Mouse (Mus musculus): Measurements from ENCODE around the gene Cd22. TPM values are rescaled to one million over a fixed set of nuclear protein-coding genes. Genes with fewer than 3 reads are reported as not detected.

Cd22 gene
- polyA plus RNA-seq, 1 experiment from 2014 or later: not detected

DNA sequence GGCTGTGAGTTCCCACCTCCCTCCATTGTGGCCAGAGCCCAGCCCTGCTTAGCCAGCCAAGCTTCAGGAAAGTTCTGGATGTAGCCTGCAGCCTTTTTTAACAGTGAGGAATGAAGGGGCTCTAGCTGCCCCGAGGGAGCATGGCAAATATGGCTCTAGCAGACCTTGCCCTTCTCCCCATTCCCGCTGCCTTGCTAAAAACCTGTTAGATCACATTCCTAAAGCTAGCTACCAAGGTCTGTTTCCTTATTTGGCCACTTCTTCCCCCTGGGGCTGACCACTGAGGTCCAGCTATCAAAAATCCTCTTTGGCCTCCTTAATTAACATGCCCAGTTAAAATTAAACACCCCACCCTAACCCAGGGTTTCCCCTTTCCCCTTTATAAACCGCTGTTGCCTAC is 12.4 kb upstream of the Cd22 start:
- Histone ChIP-seq H3K36me3 (no peaks in the 10 kb centered on the region), H3K9me3 (replicated peaks) (no peaks in the 10 kb centered on the region), H3K4me1 (no peaks in the 10 kb centered on the region), H3K4me2 (replicated peaks) (no peak overlapping the region), H3K27ac (no peak overlapping the region), H3K9ac (no peak overlapping the region), H3K27me3 (no peaks in the 10 kb centered on the region), H3K4me3 (no peak overlapping the region)
- 51% methylated on average over 3 of the region's 3 CpGs for WGBS
- no peak for ATAC-seq (ENCODE audit: low FRiP score)

DNA sequence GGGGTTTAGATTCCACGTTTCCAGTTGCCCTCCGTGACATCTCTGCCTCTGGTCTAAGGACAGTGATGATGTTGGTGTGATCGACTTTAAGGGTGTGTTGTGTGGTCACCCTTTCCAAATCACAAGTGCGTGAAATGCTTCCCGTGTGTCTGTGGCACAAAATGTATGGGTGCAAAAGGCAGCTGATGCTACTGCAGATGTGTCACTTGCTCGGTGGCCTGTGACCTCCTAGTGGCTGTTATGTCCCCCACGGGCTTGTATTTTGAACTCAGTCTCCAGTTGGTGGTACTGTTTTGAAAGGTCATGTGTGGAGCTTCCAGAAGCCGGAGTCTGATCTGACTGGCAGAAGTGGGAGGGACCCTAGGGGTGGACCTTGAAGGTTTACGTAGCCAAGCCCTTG is 11.6 kb upstream of the Cd22 start:
- Histone ChIP-seq H3K27ac (no peak overlapping the region), H3K4me1 (no peaks in the 10 kb centered on the region), H3K4me3 (no peak overlapping the region), H3K9ac (no peak overlapping the region), H3K4me2 (replicated peaks) (no peak overlapping the region), H3K27me3 (no peaks in the 10 kb centered on the region), H3K9me3 (replicated peaks) (no peaks in the 10 kb centered on the region), H3K36me3 (no peaks in the 10 kb centered on the region)
- ATAC-seq (ENCODE audit: low FRiP score): no peak
- 87% methylated on average over 9 of the region's 9 CpGs for WGBS

DNA sequence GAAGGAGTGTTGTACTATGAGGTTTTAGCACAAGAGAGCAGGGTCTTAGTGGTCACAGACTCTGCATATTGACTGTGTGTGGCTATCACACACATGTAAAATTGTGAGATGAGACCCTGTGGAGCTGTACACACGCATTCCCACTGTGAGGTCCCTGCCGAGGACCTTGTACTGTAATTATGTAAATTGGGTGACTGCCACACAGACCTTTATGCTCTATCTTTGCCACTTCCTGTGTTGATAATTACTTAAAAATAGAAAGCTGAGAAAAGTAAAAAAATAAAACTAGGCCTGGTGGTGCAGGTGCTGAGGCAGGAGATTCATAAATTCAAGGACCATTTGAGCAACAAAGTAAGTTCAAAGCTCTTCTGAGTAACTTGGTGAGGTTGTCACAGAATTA is 10.5 kb upstream of the Cd22 start:
- Histone ChIP-seq H3K9me3 (replicated peaks) (no peaks in the 10 kb centered on the region), H3K9ac (no peak overlapping the region), H3K27me3 (no peaks in the 10 kb centered on the region), H3K4me1 (no peaks in the 10 kb centered on the region), H3K36me3 (no peaks in the 10 kb centered on the region), H3K4me3 (no peak overlapping the region), H3K4me2 (replicated peaks) (no peak overlapping the region), H3K27ac (no peak overlapping the region)
- no peak for ATAC-seq (ENCODE audit: low FRiP score)
- WGBS: 71% methylated on average over 2 of the region's 2 CpGs

DNA sequence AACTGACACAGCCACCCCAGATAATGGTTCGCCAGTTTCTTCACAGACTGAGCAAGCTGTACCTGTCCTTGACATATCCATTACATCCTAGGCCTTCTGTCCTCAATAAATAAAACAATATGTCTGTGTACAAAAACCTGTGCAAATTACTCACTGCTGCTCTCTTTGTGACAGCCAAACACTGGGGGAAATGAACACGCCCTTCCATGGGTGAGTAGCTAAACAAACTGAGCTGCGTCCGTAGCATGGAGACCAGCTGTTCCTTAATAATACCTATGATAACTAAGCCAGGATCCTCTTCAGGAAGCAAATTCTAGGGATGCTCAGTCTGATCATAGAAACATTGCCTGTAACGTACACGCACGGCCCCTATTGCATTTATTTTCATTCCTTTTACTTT is 8.6 kb upstream of the Cd22 start:
- Histone ChIP-seq H3K27me3 (no peaks in the 10 kb centered on the region), H3K9ac (no peak overlapping the region), H3K9me3 (replicated peaks) (no peaks in the 10 kb centered on the region), H3K27ac (no peak overlapping the region), H3K4me3 (no peak overlapping the region), H3K4me1 (no peaks in the 10 kb centered on the region), H3K4me2 (replicated peaks) (no peak overlapping the region), H3K36me3 (no peaks in the 10 kb centered on the region)
- 79% methylated on average over 7 of the region's 7 CpGs for WGBS
- ATAC-seq (ENCODE audit: low FRiP score): no peak

DNA sequence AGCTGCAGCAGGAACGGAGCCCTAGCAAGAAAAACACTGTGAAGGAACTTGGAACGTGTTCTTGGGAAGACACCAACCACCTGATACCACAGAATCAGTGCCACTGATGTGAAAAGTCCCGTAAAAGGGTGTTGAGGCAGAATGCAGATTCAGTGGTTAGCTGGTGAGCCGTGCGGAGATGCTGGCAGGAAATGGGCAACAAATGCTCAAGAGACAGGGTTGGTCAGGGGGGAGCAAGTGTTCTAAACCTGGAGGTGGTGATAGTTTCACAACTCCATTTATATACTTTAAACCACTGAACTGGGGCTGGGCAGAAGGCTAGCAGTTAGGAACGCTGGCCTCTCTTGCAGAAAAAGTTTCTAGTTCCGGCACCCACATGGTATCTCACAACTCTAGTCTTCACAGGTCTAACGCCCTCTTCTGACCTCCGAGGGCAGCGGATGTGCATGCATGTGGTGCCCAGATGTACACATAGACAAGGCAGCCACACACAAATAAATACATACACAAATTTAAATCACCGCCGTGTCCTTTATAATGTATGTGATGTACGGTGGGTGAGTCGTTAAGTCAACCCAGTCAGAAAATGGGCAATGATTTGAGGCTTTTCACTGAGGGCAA is 7.5 kb upstream of the Cd22 start:
- WGBS: 83% methylated on average over 14 of the region's 14 CpGs
- H3K36me3 ChIP-seq: no peaks in the 10 kb centered on the region
- no peak overlapping the region for H3K27ac ChIP-seq
- no peak overlapping the region for H3K4me2 ChIP-seq (replicated peaks)
- H3K27me3 ChIP-seq: no peaks in the 10 kb centered on the region
- no peak for ATAC-seq (ENCODE audit: low FRiP score)
- no peaks in the 10 kb centered on the region for H3K4me1 ChIP-seq
- H3K9ac ChIP-seq: no peak overlapping the region
- no peak overlapping the region for H3K4me3 ChIP-seq
- no peaks in the 10 kb centered on the region for H3K9me3 ChIP-seq (replicated peaks)

DNA sequence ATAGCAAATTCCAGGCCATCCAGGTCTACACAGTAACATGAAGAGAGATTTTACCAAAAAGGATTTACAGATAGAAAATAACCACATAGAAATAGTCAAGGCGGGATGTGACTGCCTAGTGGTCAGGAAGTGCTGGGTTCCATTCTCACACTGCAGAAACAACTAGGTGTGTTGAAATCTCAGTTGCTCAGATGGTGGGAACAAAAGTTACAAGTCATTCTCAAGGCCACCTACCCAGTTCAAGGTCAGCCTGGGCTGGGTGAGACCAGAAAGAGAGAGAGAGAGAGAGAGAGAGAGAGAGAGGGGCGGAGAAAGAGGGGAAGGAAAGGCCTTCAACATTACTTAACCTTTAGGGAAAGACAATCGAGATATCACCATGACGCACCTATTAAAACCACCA is 6.7 kb upstream of the Cd22 start:
- Histone ChIP-seq H3K4me2 (replicated peaks) (no peak overlapping the region), H3K9ac (no peak overlapping the region), H3K9me3 (replicated peaks) (no peaks in the 10 kb centered on the region), H3K27ac (no peak overlapping the region), H3K4me1 (no peaks in the 10 kb centered on the region), H3K27me3 (no peaks in the 10 kb centered on the region), H3K36me3 (no peaks in the 10 kb centered on the region), H3K4me3 (no peak overlapping the region)
- ATAC-seq (ENCODE audit: low FRiP score): no peak
- WGBS: 80% methylated on average over 4 of the region's 4 CpGs

DNA sequence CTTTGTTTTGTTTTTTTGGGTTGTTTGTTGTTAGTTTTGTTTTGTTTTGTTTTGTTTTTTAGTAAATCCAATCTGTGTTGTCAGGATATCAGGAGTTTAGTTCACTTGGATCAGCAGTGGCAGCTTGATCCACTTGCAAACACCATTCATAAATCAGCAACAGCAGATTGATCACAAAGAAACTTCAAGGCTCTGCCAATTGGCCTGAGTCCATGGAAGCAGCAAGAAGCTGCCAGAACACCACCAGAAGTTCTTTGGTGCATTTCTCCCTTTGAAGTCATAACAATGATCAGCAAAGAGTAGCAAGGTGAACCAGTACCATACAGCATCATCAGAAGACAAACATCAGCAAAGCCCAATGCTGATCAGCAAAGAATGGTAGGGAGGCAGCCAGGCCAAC is 3.9 kb upstream of the Cd22 start:
- ATAC-seq (ENCODE audit: low FRiP score): no peak
- no peaks in the 10 kb centered on the region for H3K4me1 ChIP-seq
- H3K9me3 ChIP-seq (replicated peaks): no peaks in the 10 kb centered on the region
- H3K4me3 ChIP-seq: no peak overlapping the region
- H3K9ac ChIP-seq: no peak overlapping the region
- H3K4me2 ChIP-seq (replicated peaks): no peak overlapping the region
- H3K27ac ChIP-seq: no peak overlapping the region
- H3K36me3 ChIP-seq: no peaks in the 10 kb centered on the region
- no peaks in the 10 kb centered on the region for H3K27me3 ChIP-seq

DNA sequence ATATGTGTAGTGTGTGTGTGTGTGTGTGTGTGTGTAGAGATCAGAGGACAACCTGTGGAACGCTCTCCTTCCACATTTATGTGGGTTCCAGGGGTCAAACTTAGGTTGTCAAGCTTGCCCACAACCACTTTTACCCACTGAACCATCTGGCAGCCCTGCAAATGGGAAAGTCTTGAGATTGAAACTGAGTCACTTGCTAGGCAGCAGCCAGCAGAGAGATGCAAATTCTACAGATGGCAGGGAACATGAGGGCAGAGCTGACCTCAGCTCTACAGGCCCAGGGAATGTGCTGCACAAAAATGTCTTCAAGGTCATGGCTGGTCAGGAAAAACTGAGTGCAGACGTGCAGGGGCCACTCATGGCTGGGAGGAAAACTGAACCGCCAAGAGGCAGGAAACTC is 1.2 kb upstream of the Cd22 start:
- H3K4me2 ChIP-seq (replicated peaks): no peak overlapping the region
- WGBS: 82% methylated on average over 3 of the region's 3 CpGs
- no peak for ATAC-seq (ENCODE audit: low FRiP score)
- no peaks in the 10 kb centered on the region for H3K4me1 ChIP-seq
- no peak overlapping the region for H3K27ac ChIP-seq
- H3K4me3 ChIP-seq: no peak overlapping the region
- no peaks in the 10 kb centered on the region for H3K9me3 ChIP-seq (replicated peaks)
- no peaks in the 10 kb centered on the region for H3K36me3 ChIP-seq
- no peak overlapping the region for H3K9ac ChIP-seq
- H3K27me3 ChIP-seq: no peaks in the 10 kb centered on the region

DNA sequence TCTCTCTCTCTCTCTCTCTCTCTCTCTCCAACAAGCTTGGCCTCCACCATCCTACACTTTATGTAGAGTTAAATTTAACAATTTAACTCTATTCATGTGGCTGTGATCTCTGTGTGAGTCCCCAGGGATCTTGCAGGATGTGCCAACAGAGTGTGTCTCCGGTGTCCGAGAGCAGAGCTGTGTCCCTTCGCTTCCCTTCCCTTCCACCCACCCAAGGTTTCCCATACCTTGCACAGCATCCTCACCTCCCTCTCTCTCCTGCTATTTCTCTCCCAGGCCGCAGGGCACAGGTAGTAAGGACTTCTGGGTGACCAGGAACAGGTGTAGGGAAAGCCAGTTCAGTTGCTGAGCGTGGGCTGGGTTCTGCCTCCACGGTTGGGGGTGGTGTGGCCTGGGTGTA is 1.2 kb downstream of the Cd22 start:
- H3K9ac ChIP-seq: no peak overlapping the region
- no peaks in the 10 kb centered on the region for H3K36me3 ChIP-seq
- H3K4me2 ChIP-seq (replicated peaks): no peak overlapping the region
- ATAC-seq (ENCODE audit: low FRiP score): no peak
- WGBS: 81% methylated on average over 6 of the region's 6 CpGs
- no peak overlapping the region for H3K4me3 ChIP-seq
- no peaks in the 10 kb centered on the region for H3K4me1 ChIP-seq
- H3K9me3 ChIP-seq (replicated peaks): no peaks in the 10 kb centered on the region
- no peaks in the 10 kb centered on the region for H3K27me3 ChIP-seq
- no peak overlapping the region for H3K27ac ChIP-seq

DNA sequence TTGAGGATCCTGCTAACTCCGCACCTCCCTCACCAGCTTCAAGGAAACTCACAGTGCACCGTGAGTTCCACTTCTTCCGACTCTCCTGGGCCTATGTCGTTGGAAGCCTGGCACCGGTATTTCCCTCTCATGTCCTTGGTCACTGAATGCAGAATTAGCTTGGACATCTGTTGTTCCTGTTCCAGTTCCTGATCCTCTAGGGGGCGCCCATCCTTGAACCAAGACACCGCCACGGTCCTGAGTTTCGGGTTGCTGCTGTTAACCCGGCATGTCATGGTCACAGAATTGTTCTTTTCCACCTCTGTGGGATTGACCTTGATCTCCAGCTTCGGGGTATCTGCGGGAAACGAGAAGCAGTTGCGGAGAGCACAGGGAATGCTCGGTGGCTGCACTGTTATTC is 7.1 kb downstream of the Cd22 start:
- ATAC-seq (ENCODE audit: low FRiP score): 0 out of 2 replicates have a peak, but pooled peaks have one; percentile 11
- WGBS: 25% methylated on average over 15 of the region's 15 CpGs
- Histone ChIP-seq H3K4me2 (replicated peaks) (peak overlapping the region; percentile 29; the same call in 1 of the 2 replicates), H3K9ac (no peak overlapping the region), H3K9me3 (replicated peaks) (no peaks in the 10 kb centered on the region; the same call in 1 of the 2 replicates), H3K36me3 (no peaks in the 10 kb centered on the region), H3K27ac (no peak overlapping the region), H3K4me1 (no peaks in the 10 kb centered on the region), H3K27me3 (0 out of 2 replicates have a peak, but pooled peaks cover 8% of the 10 kb centered on the region), H3K4me3 (no peak overlapping the region)

DNA sequence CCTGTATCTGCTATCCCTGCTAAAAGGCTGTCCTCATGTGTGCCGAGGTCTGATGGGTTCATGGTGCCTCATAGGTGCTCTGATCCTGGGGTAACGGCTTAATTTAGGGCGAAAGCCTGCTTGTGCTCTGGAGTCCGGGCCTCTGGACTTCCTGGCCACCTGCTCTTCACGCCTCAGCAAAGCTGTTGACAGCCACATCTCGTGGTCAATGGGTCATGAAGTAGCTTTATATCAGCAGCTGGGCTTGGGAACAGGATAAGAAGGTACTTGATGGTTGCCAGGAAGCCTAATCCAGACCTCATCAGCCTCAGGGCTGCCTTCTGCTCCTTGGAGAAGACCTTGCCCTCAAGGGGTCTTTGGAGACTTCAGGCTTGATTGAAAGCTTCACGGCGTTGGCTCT is 16.8 kb downstream of the Cd22 start:
- H3K27ac ChIP-seq: no peak overlapping the region
- ATAC-seq (ENCODE audit: low FRiP score): no peak
- WGBS: 68% methylated on average over 8 of the region's 8 CpGs

DNA sequence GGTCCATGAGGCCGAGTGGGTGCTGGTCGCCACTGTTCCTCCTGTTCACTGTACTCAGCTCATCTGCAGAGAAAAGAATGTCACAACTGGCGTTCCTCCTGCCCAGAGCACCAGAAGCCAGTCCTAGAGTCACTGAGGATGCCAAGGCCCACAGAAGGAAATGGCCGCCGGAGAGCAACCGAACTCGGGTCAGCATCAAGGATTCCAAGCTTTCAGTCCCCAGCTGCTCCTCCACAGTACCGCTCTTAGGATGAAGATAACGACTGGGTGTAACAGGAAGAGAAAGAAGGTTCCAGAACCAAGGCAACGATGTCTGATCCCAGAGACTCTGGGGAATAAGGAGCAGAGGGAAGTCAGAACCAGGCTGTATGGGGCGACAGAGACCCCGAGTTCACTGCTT is 18.7 kb downstream of the Cd22 start, which contains the start of gene Ffar1:
Gene Ffar1, minus strand, starts transcription at position 101 of the 400 bp plus-strand sequence.
- Histone ChIP-seq H3K4me2 (replicated peaks) (no peak within 1 kb of the TSS), H3K27ac (no peak within 1 kb of the TSS), H3K27me3 (no peaks in the 10 kb centered on the region), H3K4me1 (no peaks in the 10 kb centered on the region), H3K9ac (no peak within 1 kb of the TSS), H3K4me3 (no peak within 1 kb of the TSS), H3K36me3 (no peaks in the 10 kb centered on the region), H3K9me3 (replicated peaks) (no peaks in the 10 kb centered on the region)
- no peak for ATAC-seq (ENCODE audit: low FRiP score)
- 86% methylated on average over 12 of the region's 12 CpGs for WGBS

More for the DNA sequence above, 16.8 kb downstream of the Cd22 start:
- H3K9me3 ChIP-seq (replicated peaks): no peaks in the 10 kb centered on the region
- no peaks in the 10 kb centered on the region for H3K27me3 ChIP-seq
- no peak overlapping the region for H3K4me3 ChIP-seq
- H3K4me1 ChIP-seq: no peaks in the 10 kb centered on the region
- H3K4me2 ChIP-seq (replicated peaks): no peak overlapping the region
- no peak overlapping the region for H3K9ac ChIP-seq
- H3K36me3 ChIP-seq: no peaks in the 10 kb centered on the region

DNA sequence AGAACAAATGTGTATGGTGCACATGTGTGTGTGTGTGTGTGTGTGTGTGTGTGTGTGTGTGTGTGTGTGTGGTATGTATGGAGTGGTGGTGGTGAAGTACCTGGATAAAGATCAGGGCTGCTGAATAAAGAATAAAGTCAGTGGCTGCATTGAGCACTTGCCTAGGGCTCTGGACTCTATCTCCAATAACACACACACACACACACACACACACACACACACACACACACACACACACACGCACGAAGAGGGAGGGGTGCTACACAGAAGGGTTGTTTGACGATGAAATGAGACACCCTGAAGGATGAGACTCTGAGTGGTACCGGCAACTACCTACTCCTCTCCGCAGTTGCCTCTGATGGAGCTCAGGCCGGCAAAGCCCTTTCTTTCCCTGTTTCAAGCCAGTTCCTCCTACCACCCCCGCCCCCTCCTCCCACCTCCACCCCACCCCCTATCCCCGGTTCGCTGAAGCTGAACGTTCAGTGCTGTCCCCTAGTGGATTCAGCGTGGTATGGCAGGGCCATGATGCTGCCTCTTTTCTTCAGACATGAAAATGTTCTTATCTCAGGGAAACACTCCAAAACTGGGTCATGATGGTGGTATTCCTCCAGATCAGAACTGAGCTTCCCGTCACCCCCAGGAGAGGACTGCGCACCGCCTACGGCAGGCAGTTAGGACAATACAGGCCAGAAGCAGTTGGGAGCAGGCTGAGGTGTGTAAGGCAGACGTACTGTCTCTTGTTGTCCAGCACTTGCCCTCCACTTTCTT is 20.3 kb downstream of the Cd22 start:
- H3K27ac ChIP-seq: no peak overlapping the region
- H3K4me2 ChIP-seq (replicated peaks): peak overlapping the region; percentile 46
- no peaks in the 10 kb centered on the region for H3K36me3 ChIP-seq
- H3K9me3 ChIP-seq (replicated peaks): no peaks in the 10 kb centered on the region
- peak overlapping the region; percentile 23 for H3K4me3 ChIP-seq
- H3K9ac ChIP-seq: peak overlapping the region; percentile 45
- H3K4me1 ChIP-seq: no peaks in the 10 kb centered on the region
- H3K27me3 ChIP-seq: no peaks in the 10 kb centered on the region
- WGBS: 12% methylated on average over 14 of the region's 16 CpGs
- peak; percentile 79 for ATAC-seq (ENCODE audit: low FRiP score)

Measured in hindbrain, embryonic 12.5 days (tissue).